Mouse (Mus musculus) intestine, embryonic 16.5 days (tissue): ENCODE data around the gene Rora. TPM values are rescaled to one million over a fixed set of nuclear protein-coding genes. Genes with fewer than 3 reads are reported as not detected.

Source experiments
- ATAC-seq: fragments of 200-750 bp; cut with Nextera tagmentation; 2 replicates; pipeline ENCODE4 v1.8.0; 2017; ENCODE audit warnings: moderate TSS enrichment, moderate library complexity
- H3K27ac ChIP-seq: fragments of 300-500 bp; sonication (generic); 2 replicates; pipeline ENCODE4 v1.5.1; 2014; ENCODE audit warnings: mild to moderate bottlenecking, low read length
- H3K27me3 ChIP-seq: fragments of 300-500 bp; sonication (generic); replicated peaks from 2 replicates; pipeline ENCODE4 v1.6.1; 2014; ENCODE audit warnings: low read length, control low read depth, mixed read lengths; ENCODE audit not compliant: control insufficient read depth, insufficient read depth
- H3K36me3 ChIP-seq: fragments of 300-500 bp; sonication (generic); 2 replicates; pipeline ENCODE4 v1.6.1; 2014; ENCODE audit warnings: low read length, control low read depth; ENCODE audit not compliant: control insufficient read depth, insufficient read depth
- H3K4me1 ChIP-seq: fragments of 300-500 bp; sonication (generic); 2 replicates; pipeline ENCODE4 v1.6.1; 2014; ENCODE audit warnings: low read length, control low read depth, mixed read lengths; ENCODE audit not compliant: control insufficient read depth, insufficient read depth
- H3K4me2 ChIP-seq: fragments of 300-500 bp; sonication (generic); 2 replicates; pipeline ENCODE4 v1.6.1; 2014; ENCODE audit warnings: low read depth, low read length, control low read depth
- H3K4me3 ChIP-seq: fragments of 300-500 bp; sonication (generic); 2 replicates; pipeline ENCODE4 v1.5.1; 2014; ENCODE audit warnings: mild to moderate bottlenecking, low read length
- H3K9ac ChIP-seq: fragments of 300-500 bp; sonication (generic); 2 replicates; pipeline ENCODE4 v1.6.1; 2014; ENCODE audit warnings: low read depth, low read length
- H3K9me3 ChIP-seq: fragments of 300-500 bp; sonication (generic); 2 replicates; pipeline ENCODE4 v1.6.1; 2016; ENCODE audit warnings: low read length, control low read depth; ENCODE audit not compliant: control insufficient read depth
- WGBS: fragments of 180-500 bp; shearing (Covaris S2); extraction: QIAGEN DNeasy Blood & Tissue Kit; methylation state at CpG from one replicate; pipeline ENCODE4 v1.1.7; 2014; 5-methylcytosine and 5-hydroxymethylcytosine counted together
- polyA plus RNA-seq: library from polyadenylated mRNA; unstranded; fragments of >200 nt; fragmentation: Nextera tagmentation; extraction: Ambion mirVana; gene quantifications from 2 replicates; pipeline ENCODE4 v1.2.1, GENCODE M21; 2015

Rora gene
- polyA plus RNA-seq, 1 experiment from 2014 or later = 4.5 TPM

GRCm38 (mm10) chr9:69384905-69385304 is 731.3 kb downstream of the Rora start:
- Histone ChIP-seq H3K27me3 (no peaks in the 10 kb centered on the region), H3K4me2 (no peak overlapping the region), H3K4me1 (0 out of 2 replicates have a peak, but pooled peaks cover 3% of the 10 kb centered on the region), H3K9ac (no peak overlapping the region), H3K36me3 (no peaks in the 10 kb centered on the region), H3K27ac (no peak overlapping the region), H3K9me3 (no peaks in the 10 kb centered on the region), H3K4me3 (no peak overlapping the region)
- 54% methylated on average over 1 of the region's 1 CpGs for WGBS
- ATAC-seq = no peak

DNA sequence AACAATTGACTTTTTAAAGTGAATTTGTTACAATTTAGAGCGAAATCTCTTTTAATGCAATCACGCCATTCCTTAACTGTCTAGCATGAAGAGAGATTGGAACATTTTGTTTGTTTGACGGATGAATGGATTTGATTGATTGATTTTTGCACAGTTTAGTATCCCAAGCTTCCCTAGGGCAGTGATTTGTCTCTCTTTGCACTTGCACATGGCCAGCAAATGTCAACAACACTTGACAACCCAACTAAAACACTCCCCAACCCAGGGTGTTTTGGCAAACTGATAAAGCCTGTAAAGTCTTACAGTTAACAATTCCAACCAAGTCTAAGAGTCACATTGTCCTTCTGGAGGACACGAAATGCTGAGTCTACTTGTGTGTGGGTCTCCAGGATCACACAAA is 733.7 kb downstream of the Rora start:
- Histone ChIP-seq H3K4me2 (no peak overlapping the region), H3K4me1 (0 out of 2 replicates have a peak, but pooled peaks cover 3% of the 10 kb centered on the region), H3K27ac (no peak overlapping the region), H3K9ac (no peak overlapping the region), H3K36me3 (no peaks in the 10 kb centered on the region), H3K4me3 (no peak overlapping the region), H3K9me3 (no peaks in the 10 kb centered on the region), H3K27me3 (no peaks in the 10 kb centered on the region)
- no peak for ATAC-seq
- 67% methylated on average over 4 of the region's 4 CpGs for WGBS

GRCm38 (mm10) chr9:69390631-69391030 is 737.0 kb downstream of the Rora start:
- H3K9me3 ChIP-seq = no peaks in the 10 kb centered on the region
- H3K9ac ChIP-seq = no peak overlapping the region
- H3K36me3 ChIP-seq = no peaks in the 10 kb centered on the region
- no peaks in the 10 kb centered on the region for H3K4me1 ChIP-seq
- H3K27me3 ChIP-seq = no peaks in the 10 kb centered on the region
- WGBS = 76% methylated on average over 4 of the region's 4 CpGs
- H3K27ac ChIP-seq = no peak overlapping the region
- no peak overlapping the region for H3K4me2 ChIP-seq
- ATAC-seq = no peak
- H3K4me3 ChIP-seq = no peak overlapping the region

DNA sequence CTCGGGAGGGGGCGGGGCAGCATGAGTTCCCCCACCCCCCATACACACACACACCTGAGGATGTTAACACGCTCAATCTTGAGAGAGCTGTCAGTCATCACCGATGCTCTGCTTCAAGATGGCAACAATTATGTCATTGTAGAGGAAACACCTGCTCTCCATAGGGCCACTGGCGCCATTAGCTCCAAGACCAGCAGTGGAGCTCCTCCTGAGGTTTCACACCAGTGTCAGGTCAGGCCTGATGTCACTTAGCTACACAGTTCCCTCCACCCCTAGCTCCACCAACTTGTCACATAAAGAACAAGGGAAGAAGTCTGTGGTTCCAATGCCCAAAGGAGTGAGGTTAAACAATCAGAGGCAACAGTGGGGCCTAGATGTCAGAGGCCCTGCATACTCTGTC is 740.6 kb downstream of the Rora start:
- Histone ChIP-seq H3K4me2 (no peak overlapping the region), H3K36me3 (no peaks in the 10 kb centered on the region), H3K9ac (no peak overlapping the region), H3K4me3 (no peak overlapping the region), H3K4me1 (peaks cover 6% of the 10 kb centered on the region; the same call in 1 of the 2 replicates), H3K9me3 (no peaks in the 10 kb centered on the region), H3K27ac (no peak overlapping the region), H3K27me3 (no peaks in the 10 kb centered on the region)
- ATAC-seq = no peak
- 87% methylated on average over 5 of the region's 5 CpGs for WGBS

- WGBS = 55% methylated on average over 2 of the region's 2 CpGs
- Histone ChIP-seq H3K4me3 (peak overlapping the region; percentile 84), H3K27ac (peak overlapping the region; percentile 92), H3K27me3 (no peaks in the 10 kb centered on the region), H3K9me3 (no peaks in the 10 kb centered on the region), H3K4me1 (peaks cover 6% of the 10 kb centered on the region; the same call in 1 of the 2 replicates), H3K4me2 (peak overlapping the region; percentile 86), H3K9ac (peak overlapping the region; percentile 96), H3K36me3 (no peaks in the 10 kb centered on the region)
- peak; percentile 30; the same call in 1 of the 2 replicates for ATAC-seq
These were observed 743.8 kb downstream of the Rora start for GRCm38 (mm10) chr9:69397432-69397759.

DNA sequence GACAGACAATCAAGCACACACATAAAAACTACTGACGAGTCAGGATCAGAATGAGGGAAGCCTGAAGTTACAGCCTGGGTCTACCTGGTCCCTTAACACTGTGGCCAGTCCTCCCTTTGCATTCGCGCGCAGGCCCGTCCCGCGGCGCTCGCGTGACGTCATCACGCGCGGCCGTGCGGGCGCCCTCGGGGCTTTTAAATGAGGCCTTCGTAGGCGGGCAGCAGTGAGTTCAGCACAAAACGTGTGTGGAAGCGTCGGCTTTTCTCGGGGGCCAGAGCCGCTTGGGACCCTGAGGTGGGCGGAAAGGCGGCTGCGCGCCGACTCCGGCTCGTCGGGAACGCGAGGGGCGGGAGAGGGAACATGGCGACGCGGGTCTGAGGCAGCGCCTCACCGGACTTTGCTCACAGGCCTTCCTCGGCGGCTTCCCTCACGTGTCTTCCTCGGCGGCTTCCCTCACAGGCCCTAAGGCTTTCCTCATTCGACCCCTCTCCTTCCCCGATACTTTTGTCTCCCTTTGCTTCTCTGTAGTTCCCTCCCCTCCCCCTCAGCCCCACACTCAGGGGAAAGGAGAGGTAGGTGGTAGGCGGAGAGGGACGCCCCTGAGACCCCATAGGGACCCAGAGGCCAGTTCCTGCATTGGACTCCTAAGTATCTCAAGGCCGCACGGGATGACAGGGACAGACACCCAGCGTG is 744.3 kb downstream of the Rora start, which contains the start of gene Ice2:
TSS of gene Ice2 (plus strand) at position 147 of the 693 bp plus-strand sequence.
- no peaks in the 10 kb centered on the region for H3K27me3 ChIP-seq
- no peaks in the 10 kb centered on the region for H3K9me3 ChIP-seq
- WGBS = under 1% methylated on average over 53 of the region's 53 CpGs
- H3K9ac ChIP-seq = peak within 1 kb of the TSS; percentile 96
- peak within 1 kb of the TSS; percentile 92 for H3K27ac ChIP-seq
- ATAC-seq = peak; percentile 94
- H3K4me1 ChIP-seq = peaks cover 6% of the 10 kb centered on the region; the same call in 1 of the 2 replicates
- peak within 1 kb of the TSS; percentile 84 for H3K4me3 ChIP-seq
- H3K4me2 ChIP-seq = peak within 1 kb of the TSS; percentile 86
- no peaks in the 10 kb centered on the region for H3K36me3 ChIP-seq

DNA sequence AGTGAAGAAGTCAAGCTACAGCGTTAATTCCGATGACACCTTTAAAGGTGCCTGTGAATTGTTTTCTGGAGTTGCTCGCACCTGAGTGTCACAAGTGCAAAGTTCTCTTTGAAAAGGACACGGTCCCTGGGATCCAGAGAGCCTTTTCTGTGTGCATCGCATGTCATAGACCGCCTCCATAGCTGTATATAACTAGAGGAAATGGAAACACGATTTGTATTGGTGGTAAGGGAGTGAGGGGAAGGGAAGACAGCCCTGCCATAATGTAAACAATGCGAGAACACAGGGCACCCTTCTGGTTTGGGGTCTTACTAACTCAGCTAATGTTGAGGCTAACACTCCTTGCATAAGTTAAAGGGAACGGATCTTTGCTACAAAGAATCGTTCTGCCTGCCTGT is 744.9 kb downstream of the Rora start:
- Histone ChIP-seq H3K27ac (peak overlapping the region; percentile 92), H3K4me1 (peaks cover 6% of the 10 kb centered on the region; the same call in 1 of the 2 replicates), H3K4me3 (peak overlapping the region; percentile 84), H3K4me2 (peak overlapping the region; percentile 86), H3K36me3 (no peaks in the 10 kb centered on the region), H3K9me3 (no peaks in the 10 kb centered on the region), H3K27me3 (no peaks in the 10 kb centered on the region), H3K9ac (peak overlapping the region; percentile 96)
- ATAC-seq = peak; percentile 58
- 6% methylated on average over 10 of the region's 10 CpGs for WGBS

GRCm38 (mm10) chr9:69404671-69405070 is 751.1 kb downstream of the Rora start:
- H3K27ac ChIP-seq = no peak overlapping the region
- 81% methylated on average over 6 of the region's 6 CpGs for WGBS
- no peak for ATAC-seq
- H3K36me3 ChIP-seq = 0 out of 2 replicates have a peak, but pooled peaks cover 2% of the 10 kb centered on the region
- H3K9ac ChIP-seq = no peak overlapping the region
- no peaks in the 10 kb centered on the region for H3K27me3 ChIP-seq
- H3K9me3 ChIP-seq = no peaks in the 10 kb centered on the region
- no peaks in the 10 kb centered on the region for H3K4me1 ChIP-seq
- H3K4me2 ChIP-seq = no peak overlapping the region
- H3K4me3 ChIP-seq = no peak overlapping the region

- Histone ChIP-seq H3K27me3 (no peaks in the 10 kb centered on the region), H3K9ac (no peak overlapping the region), H3K4me2 (no peak overlapping the region), H3K4me3 (no peak overlapping the region), H3K9me3 (no peaks in the 10 kb centered on the region), H3K36me3 (0 out of 2 replicates have a peak, but pooled peaks cover 3% of the 10 kb centered on the region), H3K4me1 (no peaks in the 10 kb centered on the region), H3K27ac (no peak overlapping the region)
- ATAC-seq = no peak
- WGBS = 83% methylated on average over 1 of the region's 1 CpGs
These were observed 765.9 kb downstream of the Rora start for GRCm38 (mm10) chr9:69419476-69419875.
